Mouse (Mus musculus): ENCODE measurements around the gene Itpr1. TPM values are rescaled to one million over a fixed set of nuclear protein-coding genes. Genes with fewer than 3 reads are reported as not detected.

The Itpr1 gene
- polyA plus RNA-seq, 1 experiment from 2014 or later: 11.9 TPM

DNA sequence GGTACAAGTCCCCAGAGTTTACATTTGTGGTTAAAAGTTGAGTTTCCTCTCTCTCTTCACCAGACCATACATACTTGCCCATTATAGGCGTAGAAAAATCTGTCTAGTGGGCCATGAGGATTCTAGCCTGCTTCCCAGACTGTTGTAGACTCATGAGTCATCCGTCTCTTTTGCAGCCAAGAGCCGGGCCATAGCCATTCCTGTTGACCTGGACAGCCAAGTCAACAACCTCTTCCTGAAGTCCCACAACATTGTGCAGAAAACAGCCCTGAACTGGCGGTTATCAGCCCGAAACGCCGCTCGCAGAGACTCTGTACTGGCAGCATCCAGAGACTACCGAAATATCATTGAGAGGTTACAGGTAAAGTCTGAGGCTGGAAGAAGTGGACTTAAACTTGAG, 200.7 kb downstream of the Itpr1 start:
- Histone ChIP-seq H3K27me3 (no peaks in the 10 kb centered on the region), H3K36me3 (peaks cover 2% of the 10 kb centered on the region; the same call in 1 of the 2 replicates), H3K4me1 (no peaks in the 10 kb centered on the region), H3K4me2 (replicated peaks) (no peak overlapping the region), H3K9ac (no peak overlapping the region), H3K27ac (no peak overlapping the region), H3K9me3 (no peaks in the 10 kb centered on the region), H3K4me3 (no peak overlapping the region)
- no peak for ATAC-seq (ENCODE audit: insufficient number of reproducible peaks, insufficient read depth, low FRiP score, low TSS enrichment)
- WGBS: 93% methylated on average over 9 of the region's 9 CpGs

DNA sequence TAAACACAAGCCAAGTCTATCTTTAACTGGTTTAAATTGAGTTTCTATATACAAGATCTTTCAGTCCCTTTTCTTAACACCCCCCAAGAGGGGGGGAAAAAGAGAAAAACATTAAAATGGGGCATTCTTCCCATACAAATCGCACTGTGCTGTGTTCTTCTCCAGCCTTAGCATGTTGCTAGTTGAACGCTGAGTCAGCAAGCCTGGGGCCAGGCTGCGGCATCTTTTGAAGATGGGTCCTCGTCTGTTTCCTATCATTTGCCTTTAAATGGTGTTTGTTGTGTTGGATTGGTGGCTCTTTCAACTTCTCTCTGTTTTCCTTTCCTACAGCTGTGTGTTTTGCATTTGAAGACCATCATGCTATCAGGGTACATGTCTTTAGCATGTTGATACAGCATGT, 203.0 kb downstream of the Itpr1 start:
- no peaks in the 10 kb centered on the region for H3K27me3 ChIP-seq
- H3K9me3 ChIP-seq: no peaks in the 10 kb centered on the region
- no peak overlapping the region for H3K4me3 ChIP-seq
- peaks cover 2% of the 10 kb centered on the region for H3K36me3 ChIP-seq
- H3K9ac ChIP-seq: no peak overlapping the region
- WGBS: 81% methylated on average over 4 of the region's 4 CpGs
- H3K4me2 ChIP-seq (replicated peaks): no peak overlapping the region
- H3K27ac ChIP-seq: no peak overlapping the region
- ATAC-seq (ENCODE audit: insufficient number of reproducible peaks, insufficient read depth, low FRiP score, low TSS enrichment): no peak
- H3K4me1 ChIP-seq: no peaks in the 10 kb centered on the region

GRCm38 (mm10) chr6:108417508-108417907, 204.6 kb downstream of the Itpr1 start:
- H3K9me3 ChIP-seq: no peaks in the 10 kb centered on the region
- no peak overlapping the region for H3K4me3 ChIP-seq
- WGBS: 53% methylated on average over 8 of the region's 8 CpGs
- H3K4me2 ChIP-seq (replicated peaks): no peak overlapping the region
- H3K27ac ChIP-seq: no peak overlapping the region
- no peaks in the 10 kb centered on the region for H3K4me1 ChIP-seq
- peak; percentile 64; the same call in 1 of the 2 replicates for ATAC-seq (ENCODE audit: insufficient number of reproducible peaks, insufficient read depth, low FRiP score, low TSS enrichment)
- H3K27me3 ChIP-seq: no peaks in the 10 kb centered on the region
- H3K36me3 ChIP-seq: peaks cover 2% of the 10 kb centered on the region
- H3K9ac ChIP-seq: no peak overlapping the region; the same call in 1 of the 2 replicates

DNA sequence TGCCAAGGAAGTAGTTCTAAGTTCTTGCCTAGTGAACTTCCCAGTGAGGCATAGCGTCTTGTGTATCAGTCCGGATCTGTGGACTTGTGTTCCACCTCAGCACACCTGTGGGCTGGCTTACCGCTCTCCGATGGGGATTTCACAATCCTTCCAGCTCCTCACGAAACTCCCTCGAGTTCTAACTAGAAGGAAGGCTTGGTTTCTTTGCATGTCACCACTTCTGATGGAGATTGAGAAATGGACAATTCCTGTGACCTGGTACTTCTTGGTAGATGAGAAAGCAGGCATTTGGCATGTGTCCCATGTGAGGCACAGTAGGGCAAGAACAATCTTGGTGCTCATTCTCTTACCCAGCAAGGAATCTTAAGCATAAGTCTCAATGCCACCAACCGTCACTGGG, 205.3 kb downstream of the Itpr1 start:
- ATAC-seq (ENCODE audit: insufficient number of reproducible peaks, insufficient read depth, low FRiP score, low TSS enrichment): no peak
- Histone ChIP-seq H3K4me1 (no peaks in the 10 kb centered on the region), H3K27ac (no peak overlapping the region), H3K36me3 (peaks cover 2% of the 10 kb centered on the region), H3K9ac (no peak overlapping the region), H3K27me3 (no peaks in the 10 kb centered on the region), H3K4me3 (no peak overlapping the region), H3K9me3 (no peaks in the 10 kb centered on the region), H3K4me2 (replicated peaks) (no peak overlapping the region)
- 94% methylated on average over 7 of the region's 7 CpGs for WGBS

DNA sequence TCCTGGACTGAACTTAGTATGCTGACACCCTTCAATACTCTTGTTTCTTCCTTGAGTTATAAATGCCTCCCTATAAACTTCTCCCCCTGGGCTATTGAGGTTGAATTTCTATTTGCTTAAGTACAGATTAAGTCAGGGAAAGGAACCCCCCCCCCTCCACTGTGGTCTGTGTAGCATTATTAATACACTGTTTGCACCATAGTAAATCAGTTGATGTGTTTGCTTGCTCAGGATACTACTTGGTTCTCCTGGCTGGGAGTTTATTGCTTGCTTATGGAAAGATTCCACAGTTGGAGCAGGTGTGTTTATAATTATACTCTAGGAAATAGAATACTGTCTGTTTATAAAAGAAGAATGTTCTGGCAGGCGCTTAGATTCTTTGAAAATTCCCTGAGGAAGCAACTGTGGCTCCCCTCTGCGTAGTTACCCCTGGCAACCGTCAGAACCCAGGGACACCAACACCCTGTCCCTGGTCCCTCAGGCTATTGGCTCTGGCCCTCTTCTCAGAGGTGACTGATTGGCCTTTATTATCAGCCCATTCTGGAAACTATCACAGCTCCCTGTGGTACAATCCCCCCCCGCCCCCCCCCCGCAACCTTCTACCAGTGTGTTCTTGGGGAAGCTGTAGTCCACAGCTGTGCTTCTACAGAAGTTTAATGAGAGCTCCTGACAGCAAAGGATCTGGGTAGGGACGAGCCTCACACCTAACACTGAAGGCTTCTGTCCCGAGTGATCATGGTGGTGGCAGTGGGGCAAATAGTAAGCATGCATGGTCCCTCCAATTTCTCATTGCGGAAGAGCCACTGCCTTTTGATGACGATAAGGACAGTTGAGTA, 212.1 kb downstream of the Itpr1 start:
- no peaks in the 10 kb centered on the region for H3K27me3 ChIP-seq
- H3K4me3 ChIP-seq: no peak overlapping the region
- H3K27ac ChIP-seq: no peak overlapping the region
- no peaks in the 10 kb centered on the region for H3K9me3 ChIP-seq
- H3K36me3 ChIP-seq: no peaks in the 10 kb centered on the region
- ATAC-seq (ENCODE audit: insufficient number of reproducible peaks, insufficient read depth, low FRiP score, low TSS enrichment): peak; percentile 53; the same call in 1 of the 2 replicates
- no peak overlapping the region for H3K4me2 ChIP-seq (replicated peaks)
- H3K9ac ChIP-seq: no peak overlapping the region
- WGBS: 59% methylated on average over 9 of the region's 9 CpGs
- H3K4me1 ChIP-seq: peaks cover 14% of the 10 kb centered on the region

DNA sequence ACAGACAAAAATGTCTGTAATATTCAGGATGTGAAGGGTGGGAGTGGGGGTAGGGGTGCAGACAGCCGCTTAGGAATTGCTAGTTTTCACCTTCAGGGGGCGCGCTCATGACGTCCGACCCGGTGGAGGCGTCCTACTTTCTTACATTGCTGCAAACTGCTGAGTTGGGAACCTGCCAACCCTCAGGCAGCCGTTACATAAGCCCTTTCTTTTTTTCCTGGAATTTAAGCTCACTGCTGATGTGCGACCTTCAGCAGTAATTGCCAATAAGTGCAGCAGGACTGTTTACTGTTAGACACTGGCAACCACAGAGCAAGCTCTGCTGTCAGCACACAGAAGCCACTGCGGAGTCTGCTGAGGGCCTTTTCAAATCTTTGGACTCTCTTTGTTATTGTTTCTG, 213.9 kb downstream of the Itpr1 start:
- Histone ChIP-seq H3K4me3 (no peak overlapping the region), H3K9me3 (no peaks in the 10 kb centered on the region), H3K9ac (no peak overlapping the region), H3K27ac (no peak overlapping the region), H3K4me2 (replicated peaks) (no peak overlapping the region), H3K4me1 (peaks cover 14% of the 10 kb centered on the region), H3K36me3 (no peaks in the 10 kb centered on the region), H3K27me3 (no peaks in the 10 kb centered on the region)
- 14% methylated on average over 10 of the region's 10 CpGs for WGBS
- peak; percentile 70 for ATAC-seq (ENCODE audit: insufficient number of reproducible peaks, insufficient read depth, low FRiP score, low TSS enrichment)

GRCm38 (mm10) chr6:108428383-108428782, 215.5 kb downstream of the Itpr1 start:
- Histone ChIP-seq H3K4me2 (replicated peaks) (no peak overlapping the region), H3K27me3 (no peaks in the 10 kb centered on the region), H3K36me3 (no peaks in the 10 kb centered on the region), H3K9ac (no peak overlapping the region), H3K4me1 (peaks cover 14% of the 10 kb centered on the region), H3K4me3 (no peak overlapping the region), H3K9me3 (no peaks in the 10 kb centered on the region), H3K27ac (no peak overlapping the region)
- no peak for ATAC-seq (ENCODE audit: insufficient number of reproducible peaks, insufficient read depth, low FRiP score, low TSS enrichment)
- WGBS: 74% methylated on average over 3 of the region's 3 CpGs

GRCm38 (mm10) chr6:108429950-108430349, 217.1 kb downstream of the Itpr1 start:
- Histone ChIP-seq H3K9ac (no peak overlapping the region), H3K27me3 (no peaks in the 10 kb centered on the region), H3K4me3 (no peak overlapping the region), H3K4me2 (replicated peaks) (no peak overlapping the region), H3K27ac (no peak overlapping the region), H3K4me1 (peaks cover 14% of the 10 kb centered on the region), H3K9me3 (no peaks in the 10 kb centered on the region), H3K36me3 (no peaks in the 10 kb centered on the region)
- 91% methylated on average over 8 of the region's 8 CpGs for WGBS
- ATAC-seq (ENCODE audit: insufficient number of reproducible peaks, insufficient read depth, low FRiP score, low TSS enrichment): no peak

DNA sequence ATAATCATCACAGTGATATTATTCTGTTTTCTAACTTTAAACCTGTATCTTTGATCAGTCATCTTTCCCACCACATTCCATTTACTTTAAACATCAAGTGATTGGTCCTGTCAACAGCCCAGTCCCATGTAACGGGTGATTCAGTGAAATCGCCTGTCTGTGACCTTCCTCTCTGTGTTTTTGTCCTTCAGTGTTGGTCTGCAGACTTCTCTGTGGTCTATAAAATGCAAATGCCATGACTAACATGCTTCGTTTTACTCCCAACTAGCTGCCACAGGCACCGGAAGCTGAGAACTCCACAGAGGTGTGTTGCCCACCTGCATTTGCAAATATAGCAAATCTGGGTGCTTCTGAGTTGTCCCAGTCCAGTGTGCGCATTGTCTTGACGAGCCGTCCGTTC, 218.3 kb downstream of the Itpr1 start:
- WGBS: 87% methylated on average over 8 of the region's 8 CpGs
- Histone ChIP-seq H3K9ac (no peak overlapping the region), H3K36me3 (no peaks in the 10 kb centered on the region), H3K4me1 (peaks cover 12% of the 10 kb centered on the region; the same call in 1 of the 2 replicates), H3K27me3 (no peaks in the 10 kb centered on the region), H3K4me3 (no peak overlapping the region), H3K27ac (no peak overlapping the region), H3K4me2 (replicated peaks) (no peak overlapping the region), H3K9me3 (no peaks in the 10 kb centered on the region)
- no peak for ATAC-seq (ENCODE audit: insufficient number of reproducible peaks, insufficient read depth, low FRiP score, low TSS enrichment)

DNA sequence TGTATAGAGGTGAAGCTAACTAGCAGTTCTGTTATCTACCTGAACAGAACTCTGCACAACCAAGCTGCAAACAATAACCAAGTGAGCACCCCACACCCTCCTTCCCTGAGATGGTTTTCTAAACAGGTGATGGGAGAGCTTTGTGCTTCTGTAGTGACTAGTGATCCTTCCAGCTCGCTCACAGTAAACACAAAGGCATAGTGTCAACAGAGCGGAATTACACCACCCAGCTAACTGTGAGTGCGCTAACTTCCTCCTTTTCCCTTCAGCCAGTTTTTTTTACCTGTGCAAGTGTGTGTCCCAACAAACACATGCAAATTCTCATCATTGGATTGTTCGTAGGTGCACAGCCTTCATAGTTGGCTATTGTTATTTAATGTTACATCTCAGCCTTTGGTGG, 219.9 kb downstream of the Itpr1 start:
- no peak for ATAC-seq (ENCODE audit: insufficient number of reproducible peaks, insufficient read depth, low FRiP score, low TSS enrichment)
- H3K36me3 ChIP-seq: no peaks in the 10 kb centered on the region
- H3K4me2 ChIP-seq (replicated peaks): no peak overlapping the region
- peaks cover 7% of the 10 kb centered on the region; the same call in 1 of the 2 replicates for H3K4me1 ChIP-seq
- H3K9ac ChIP-seq: no peak overlapping the region
- H3K9me3 ChIP-seq: no peaks in the 10 kb centered on the region
- H3K27ac ChIP-seq: no peak overlapping the region
- H3K4me3 ChIP-seq: no peak overlapping the region
- WGBS: 87% methylated on average over 4 of the region's 4 CpGs
- H3K27me3 ChIP-seq: no peaks in the 10 kb centered on the region

DNA sequence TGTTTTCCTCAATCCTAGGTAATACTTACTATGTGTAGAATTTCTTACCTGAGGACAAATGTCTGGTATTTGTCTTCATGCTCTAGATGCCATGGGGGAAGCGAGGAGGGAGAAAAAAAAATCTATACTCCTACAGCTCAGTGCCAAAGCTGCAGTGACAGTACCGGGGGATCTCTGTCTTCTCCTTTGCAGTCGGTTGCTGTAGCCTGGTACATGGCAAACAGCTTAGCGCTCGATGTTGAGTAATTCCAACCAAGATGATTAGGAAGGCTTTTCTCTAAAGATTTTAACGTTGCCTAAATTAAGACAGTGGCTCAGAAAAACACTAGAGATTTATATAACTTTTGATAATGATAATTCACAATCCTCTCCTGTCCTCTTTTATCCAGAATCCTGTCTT, 221.9 kb downstream of the Itpr1 start:
- Histone ChIP-seq H3K4me1 (peaks cover 7% of the 10 kb centered on the region; the same call in 1 of the 2 replicates), H3K4me3 (no peak overlapping the region), H3K9me3 (no peaks in the 10 kb centered on the region), H3K27me3 (no peaks in the 10 kb centered on the region), H3K9ac (no peak overlapping the region), H3K27ac (no peak overlapping the region), H3K4me2 (replicated peaks) (no peak overlapping the region), H3K36me3 (no peaks in the 10 kb centered on the region)
- 81% methylated on average over 6 of the region's 6 CpGs for WGBS
- ATAC-seq (ENCODE audit: insufficient number of reproducible peaks, insufficient read depth, low FRiP score, low TSS enrichment): no peak

GRCm38 (mm10) chr6:108435467-108435866, 222.6 kb downstream of the Itpr1 start:
- Histone ChIP-seq H3K36me3 (no peaks in the 10 kb centered on the region), H3K4me2 (replicated peaks) (no peak overlapping the region), H3K9ac (no peak overlapping the region), H3K9me3 (no peaks in the 10 kb centered on the region), H3K4me3 (no peak overlapping the region), H3K27ac (peak overlapping the region; percentile 31; the same call in 1 of the 2 replicates), H3K4me1 (peaks cover 7% of the 10 kb centered on the region; the same call in 1 of the 2 replicates), H3K27me3 (no peaks in the 10 kb centered on the region)
- ATAC-seq (ENCODE audit: insufficient number of reproducible peaks, insufficient read depth, low FRiP score, low TSS enrichment): no peak
- WGBS: 57% methylated on average over 6 of the region's 6 CpGs
